Mouse (Mus musculus) megakaryocyte, adult 5-6 weeks (primary cell): Measurements from ENCODE around the gene Fbxo21. TPM values are rescaled to one million over a fixed set of nuclear protein-coding genes. Genes with fewer than 3 reads are reported as not detected.

Experiments used
- ATAC-seq: 2 replicates; pipeline ENCODE4 v1.8.0; 2016; ENCODE audit warnings: mild to moderate bottlenecking, inconsistent platforms; ENCODE audit not compliant: poor library complexity, severe bottlenecking
- total RNA-seq, 2 experiments: library from RNA; stranded (forward) in 1 of 2; stranded (reverse) in 1 of 2; fragments of 153-499, 151-499 nt in 1 of 2; fragments of 221-1000, 200-1000 nt in 1 of 2; gene quantifications; 2 replicates each; pipeline versions ENCODE4 v1.2.3 to v1.2.4; 2015 to 2017

The Fbxo21 gene
- total RNA-seq (2015) (2.0 and 3.1 TPM in 2 replicates), total RNA-seq (2017) (4.2 and 4.8 TPM in 2 replicates)

- peak; percentile 92 for ATAC-seq
These were observed at the start of gene Fbxo21 for GRCm38 (mm10) chr5:117976657-117977500. TSS of gene Fbxo21 (plus strand) at chr5:117976730.

GRCm38 (mm10) chr5:117928553-117928952 is 48.0 kb upstream of the Fbxo21 start:
- ATAC-seq = no peak

DNA sequence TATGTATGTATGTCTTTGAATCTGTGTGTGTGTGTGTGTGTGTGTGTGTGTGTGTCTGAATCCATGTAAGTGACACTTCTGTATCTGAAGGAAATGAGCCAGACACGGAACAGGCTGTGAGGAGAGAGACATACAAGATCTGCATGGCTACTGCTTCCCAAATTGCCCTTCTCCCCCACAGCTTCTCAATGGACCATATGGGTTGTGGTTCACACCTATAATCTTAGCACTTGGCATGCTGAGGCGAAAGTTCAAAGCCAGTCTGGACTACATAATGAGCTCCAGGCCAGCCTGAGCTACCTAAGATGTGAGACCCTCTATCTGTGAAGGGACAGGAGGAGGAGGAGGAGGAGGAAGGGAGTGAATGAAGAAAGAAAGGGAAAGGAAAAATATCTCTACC is 44.3 kb upstream of the Fbxo21 start:
- ATAC-seq = no peak

GRCm38 (mm10) chr5:117932862-117933261 is 43.7 kb upstream of the Fbxo21 start:
- no peak for ATAC-seq

GRCm38 (mm10) chr5:117936346-117936745 is 40.2 kb upstream of the Fbxo21 start:
- no peak for ATAC-seq

DNA sequence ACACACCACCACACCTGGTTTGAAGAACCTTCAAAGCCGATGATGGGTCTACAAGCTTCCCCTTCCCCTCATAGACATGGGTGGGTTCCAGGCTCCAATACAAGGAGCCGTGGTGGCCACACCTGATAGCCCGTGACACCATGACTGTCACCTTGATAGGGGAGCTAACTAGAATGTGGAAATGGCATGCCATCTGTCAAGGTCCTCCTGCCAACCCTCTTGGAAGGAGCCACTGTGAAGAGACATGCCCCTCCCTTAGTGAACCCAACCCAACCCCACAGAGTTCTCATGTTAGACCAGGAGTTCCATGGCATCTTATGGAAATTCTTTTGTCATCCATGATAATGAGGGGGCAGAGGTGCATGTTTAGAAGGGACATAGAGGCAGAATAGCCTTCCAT is 39.3 kb upstream of the Fbxo21 start:
- ATAC-seq = no peak

GRCm38 (mm10) chr5:117938182-117938581 is 38.3 kb upstream of the Fbxo21 start:
- peak; percentile 95 for ATAC-seq

DNA sequence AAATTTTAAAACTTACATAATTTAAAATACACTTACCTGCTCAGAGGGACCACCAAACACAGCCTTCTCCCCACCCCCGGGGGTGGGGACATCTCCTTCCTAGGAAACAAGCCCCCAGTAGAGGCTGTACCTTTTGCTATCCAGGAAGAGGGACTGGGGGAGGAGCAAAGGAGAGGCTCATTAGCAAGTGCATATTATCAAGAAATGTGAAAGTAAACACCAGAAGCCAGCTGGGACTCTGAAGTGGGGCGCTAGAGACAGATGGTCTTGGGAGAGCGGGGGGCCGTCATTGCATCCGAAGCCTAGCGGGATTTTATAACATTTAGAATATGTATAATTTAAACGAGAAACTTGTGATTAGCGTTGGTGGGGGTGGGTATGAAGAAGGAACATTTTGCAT is 37.1 kb upstream of the Fbxo21 start:
- no peak for ATAC-seq

- ATAC-seq = no peak
These were observed 35.0 kb upstream of the Fbxo21 start for GRCm38 (mm10) chr5:117941552-117941951.

GRCm38 (mm10) chr5:117946605-117947004 is 29.9 kb upstream of the Fbxo21 start:
- ATAC-seq = 0 out of 2 replicates have a peak, but pooled peaks have one; percentile 45

DNA sequence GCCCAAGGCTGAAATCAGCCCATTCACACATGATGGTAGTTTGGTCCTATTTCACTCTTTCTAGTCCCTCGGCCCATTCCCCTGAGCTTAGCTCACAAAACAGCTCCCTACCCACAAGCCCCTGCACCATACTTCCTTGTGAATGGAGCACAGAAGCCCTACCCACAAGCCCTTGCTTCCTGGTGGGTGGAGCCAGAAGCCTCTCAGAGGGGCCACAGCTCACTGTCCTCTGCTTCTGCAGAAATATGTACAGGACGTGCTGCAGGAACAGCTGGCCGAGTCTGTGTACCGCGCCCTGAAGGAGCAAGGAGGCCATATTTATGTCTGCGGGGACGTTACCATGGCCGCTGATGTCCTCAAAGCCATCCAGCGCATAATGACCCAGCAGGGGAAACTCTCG is 27.1 kb upstream of the Fbxo21 start:
- ATAC-seq = no peak

DNA sequence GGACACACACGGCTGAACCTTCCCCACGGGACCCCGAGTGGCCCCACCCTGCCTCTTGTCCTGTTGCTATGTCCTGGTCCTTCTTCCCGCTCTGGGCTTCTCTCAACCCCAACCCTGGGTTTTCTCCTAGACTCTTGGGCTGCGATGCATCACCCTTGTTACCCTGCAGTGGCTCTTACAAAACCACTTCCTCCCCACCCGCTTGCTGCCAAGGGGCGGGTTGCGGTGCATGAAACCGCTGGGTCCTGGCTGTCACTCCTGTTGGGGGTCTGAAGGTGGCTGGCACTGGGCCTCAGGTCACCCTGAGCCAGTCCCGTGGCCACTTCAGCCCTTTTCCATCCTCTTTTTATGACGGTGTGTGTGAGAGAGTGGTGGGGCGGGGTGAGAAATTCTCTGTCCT is 22.6 kb upstream of the Fbxo21 start:
- peak; percentile 24; the same call in 1 of the 2 replicates for ATAC-seq

DNA sequence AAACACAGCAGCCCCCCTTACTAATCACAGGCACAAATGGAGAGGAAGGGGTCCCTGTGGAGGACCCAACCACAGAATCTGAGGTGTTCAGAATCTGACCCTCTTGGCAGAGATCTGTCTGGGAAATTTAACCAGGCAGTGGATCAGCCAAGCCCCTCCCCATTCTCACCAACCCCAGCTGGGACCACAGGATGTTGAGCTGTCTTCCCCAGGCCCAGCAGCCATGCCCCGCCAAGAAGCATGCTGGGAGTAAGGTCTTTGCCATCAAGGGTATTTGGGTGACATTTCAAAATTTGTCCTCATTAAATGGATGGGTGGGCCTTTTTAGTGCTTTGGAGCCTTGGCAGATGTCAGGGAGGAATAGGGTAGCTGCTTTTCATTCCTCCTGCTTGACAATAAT is 22.1 kb upstream of the Fbxo21 start:
- no peak for ATAC-seq

- peak; percentile 56 for ATAC-seq
These were observed 20.7 kb upstream of the Fbxo21 start for GRCm38 (mm10) chr5:117955675-117956420.

DNA sequence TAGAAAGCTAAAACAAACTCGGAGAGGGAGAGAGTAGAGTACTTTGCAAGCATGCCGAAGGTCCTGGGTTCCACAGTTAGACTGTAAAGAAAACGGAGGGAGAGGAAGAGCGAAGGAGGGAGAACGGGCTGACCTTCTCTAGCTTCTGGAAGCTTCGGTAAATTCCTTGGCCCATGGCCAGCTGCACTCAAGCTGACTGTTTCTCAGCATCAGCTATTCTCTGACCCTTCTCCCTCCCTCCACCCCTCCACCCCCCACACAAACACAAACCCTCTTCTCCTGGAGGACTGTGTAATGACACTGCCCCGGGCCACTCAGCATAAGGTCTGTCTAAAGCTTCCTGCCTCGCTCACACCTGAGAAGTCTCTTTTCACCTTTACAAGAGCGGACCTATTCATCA is 11.8 kb upstream of the Fbxo21 start:
- ATAC-seq = no peak

DNA sequence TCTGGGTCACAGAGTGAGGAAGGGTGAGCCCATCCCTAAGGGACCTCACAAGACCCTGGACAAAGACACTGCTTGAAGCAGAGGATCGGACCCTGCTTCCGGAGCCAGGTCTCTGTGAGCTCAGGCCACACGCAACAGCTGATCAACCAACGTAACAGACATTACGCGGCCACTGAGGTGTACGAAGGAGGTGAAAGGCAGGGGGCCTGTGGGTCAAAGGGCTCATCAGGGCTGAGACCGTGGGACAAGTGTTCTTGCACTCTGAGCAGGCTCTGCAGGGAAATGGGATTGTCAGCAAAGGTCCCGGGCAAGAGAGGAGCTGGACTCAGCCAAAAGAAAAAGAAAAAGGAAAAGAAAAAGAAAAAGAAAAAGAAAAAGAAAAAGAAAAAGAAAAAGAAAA is 9.6 kb upstream of the Fbxo21 start:
- ATAC-seq = no peak

GRCm38 (mm10) chr5:117967659-117968069 is 8.9 kb upstream of the Fbxo21 start:
- ATAC-seq = no peak

GRCm38 (mm10) chr5:117969681-117970427 is 6.7 kb upstream of the Fbxo21 start:
- ATAC-seq = no peak

- ATAC-seq = no peak
These were observed 270 bp upstream of the Fbxo21 start for GRCm38 (mm10) chr5:117976263-117976656.

- ATAC-seq = peak; percentile 48
These were observed 1.1 kb downstream of the Fbxo21 start for GRCm38 (mm10) chr5:117977501-117978158.
